Mouse (Mus musculus): ENCODE results near the gene Tmem233. TPM values are rescaled to one million over a fixed set of nuclear protein-coding genes. Genes with fewer than 3 reads are reported as not detected.

Gene Tmem233
- total RNA-seq, 2 experiments from 2014 or later: 132 to 140 TPM

DNA sequence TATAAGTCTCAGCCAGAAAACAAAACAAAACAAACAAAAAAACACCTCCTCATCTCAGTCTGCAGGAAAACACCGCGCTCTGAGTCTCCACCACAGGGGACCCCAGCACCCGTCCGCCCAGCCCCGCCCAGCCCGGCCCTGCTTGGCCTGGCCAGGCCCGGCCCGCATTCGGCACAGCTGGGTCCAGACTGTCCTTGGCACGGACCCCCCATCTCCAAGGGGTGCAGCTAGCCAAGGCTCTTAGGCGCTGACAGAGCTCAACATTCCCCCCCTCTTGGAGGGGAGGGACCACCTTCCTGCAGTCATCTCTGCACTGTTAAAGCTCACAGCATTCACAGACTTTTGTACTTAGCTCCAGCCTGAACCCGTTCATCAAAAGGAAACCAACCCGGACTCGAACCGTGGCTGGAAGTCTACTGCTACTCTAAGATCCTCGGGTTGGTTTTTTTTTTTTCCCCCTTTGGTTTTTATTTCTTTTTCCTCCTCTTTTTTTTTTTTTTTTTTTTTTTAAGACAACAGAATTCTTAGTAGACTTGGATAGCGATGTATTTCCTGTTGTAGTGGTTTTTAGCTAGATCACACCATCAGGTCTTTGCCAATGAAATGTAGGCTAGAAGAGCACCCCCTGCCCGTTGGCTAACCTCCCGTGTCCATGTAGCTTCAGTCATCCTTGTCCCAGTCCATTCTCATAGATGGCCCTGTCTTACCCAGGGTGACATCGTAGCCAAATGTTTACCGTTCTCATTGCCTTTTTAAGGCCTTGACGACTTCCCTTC, 76.5 kb downstream of the Tmem233 start:
- DNase-seq (ENCODE audit: low spot score): peak; percentile 32

DNA sequence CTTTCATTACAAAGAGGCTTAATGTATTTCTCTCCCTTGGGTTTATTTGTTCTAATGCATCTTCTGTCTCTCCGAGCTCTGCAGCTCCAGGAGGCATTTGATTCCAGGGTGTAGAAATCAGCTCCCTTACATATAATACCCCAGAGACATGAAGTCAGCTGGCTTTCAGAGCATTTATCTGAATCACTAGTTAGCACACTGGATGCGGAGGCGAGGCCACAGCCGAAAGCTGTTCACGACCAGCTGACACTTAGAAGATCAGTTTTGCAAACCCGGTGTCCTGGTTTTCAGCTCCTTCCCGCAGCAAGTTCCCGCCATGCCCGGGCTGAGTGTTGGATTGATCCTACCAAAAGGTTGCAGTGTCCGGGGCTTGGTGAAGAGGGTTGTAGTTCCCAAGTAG, 78.8 kb downstream of the Tmem233 start:
- DNase-seq (ENCODE audit: low spot score): no peak

DNA sequence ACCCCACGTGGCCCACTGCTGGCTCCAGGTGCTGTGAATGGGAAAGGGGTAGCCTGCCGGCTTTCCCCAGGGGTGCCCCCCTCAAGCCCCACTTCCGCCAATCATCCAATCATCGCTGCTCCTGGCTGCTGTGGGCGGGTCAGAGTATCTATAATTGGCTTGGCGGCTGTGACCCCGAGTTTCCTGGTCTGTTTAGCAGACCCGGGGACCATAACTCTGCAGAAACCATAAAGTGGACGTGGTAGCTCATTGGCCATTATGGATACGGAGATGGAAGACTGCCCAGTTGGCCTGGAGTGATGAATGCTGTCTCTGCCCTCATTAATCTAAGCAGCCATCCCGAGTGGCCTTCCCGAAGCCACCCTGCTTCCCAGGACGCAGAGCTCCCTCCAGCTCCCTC, 79.2 kb downstream of the Tmem233 start:
- no peak for DNase-seq (ENCODE audit: low spot score)

DNA sequence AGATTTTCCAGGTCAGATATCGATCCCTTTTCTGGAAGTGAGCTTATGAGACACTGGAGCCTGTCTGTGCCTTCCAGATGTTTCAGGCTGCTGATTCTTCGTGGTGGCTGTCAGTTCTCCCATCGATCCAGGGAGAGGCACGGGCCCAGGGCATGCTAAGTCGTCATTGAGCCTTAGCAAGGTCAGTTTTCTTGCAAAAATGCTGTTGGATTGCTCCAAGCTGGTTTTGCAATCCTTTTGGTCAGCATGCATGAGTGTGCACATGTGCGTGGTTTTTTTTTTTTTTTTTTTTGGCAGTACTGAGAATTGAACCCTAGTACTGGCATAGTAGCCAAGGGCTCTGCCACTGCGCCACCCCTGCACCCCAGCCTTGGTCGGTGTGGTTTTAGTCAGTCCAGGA, 79.9 kb downstream of the Tmem233 start:
- DNase-seq (ENCODE audit: low spot score): no peak

DNA sequence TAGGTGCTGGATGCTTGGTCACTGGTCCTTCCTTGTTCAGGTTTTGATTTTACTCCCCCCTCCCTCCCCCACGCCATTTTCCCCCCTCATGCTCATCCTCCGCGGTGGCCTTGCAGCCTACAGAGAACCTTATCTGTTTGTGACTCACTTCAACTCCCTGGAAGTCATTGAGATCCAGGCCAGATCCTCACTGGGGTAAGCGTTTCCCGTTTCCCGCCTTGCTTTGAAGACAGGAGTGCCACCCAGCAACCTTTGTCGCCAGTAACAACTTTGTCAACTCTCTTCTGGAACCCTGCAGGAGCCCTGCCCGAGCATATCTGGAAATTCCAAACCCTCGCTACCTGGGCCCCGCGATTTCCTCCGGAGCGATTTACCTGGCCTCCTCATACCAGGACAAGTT, 85.7 kb downstream of the Tmem233 start:
- DNase-seq (ENCODE audit: low spot score): no peak

DNA sequence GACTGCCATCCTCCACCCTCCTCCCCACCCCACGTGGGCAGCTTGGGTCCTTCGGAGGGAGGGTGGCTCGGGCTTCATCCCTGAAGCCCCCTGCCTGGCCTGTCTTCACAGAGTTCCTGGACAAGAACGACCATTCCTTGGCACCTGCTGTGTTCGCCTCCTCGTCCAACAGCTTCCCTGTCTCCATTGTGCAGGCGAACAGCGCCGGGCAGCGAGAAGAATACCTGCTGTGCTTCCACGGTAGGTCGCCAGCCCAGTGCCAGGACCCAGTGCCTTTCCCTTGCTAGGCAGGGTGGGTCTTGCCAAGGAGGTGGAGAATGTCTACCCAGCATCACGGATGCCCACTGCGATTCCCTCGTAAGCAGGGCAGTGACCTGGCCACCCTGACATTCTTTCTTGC, 88.9 kb downstream of the Tmem233 start:
- no peak for DNase-seq (ENCODE audit: low spot score)

DNA sequence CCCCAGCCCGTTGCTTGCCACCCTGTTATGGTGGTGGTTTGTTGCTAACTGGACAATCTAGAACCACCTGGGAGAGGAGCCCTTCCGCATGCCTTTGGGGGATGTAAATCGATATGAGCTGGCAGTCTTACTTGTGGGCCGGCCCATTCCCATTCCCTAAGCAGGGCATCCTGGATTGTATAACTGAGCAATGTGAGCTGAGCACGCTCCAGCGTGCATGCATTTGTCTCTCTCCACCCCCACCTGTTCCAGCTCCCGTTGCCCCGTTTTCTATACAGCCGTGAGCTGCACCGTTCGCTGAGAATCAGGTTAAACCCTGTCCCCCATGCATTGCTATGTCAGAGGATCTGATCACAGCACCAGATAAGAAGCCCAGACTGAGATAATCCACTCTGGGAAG, 91.3 kb downstream of the Tmem233 start:
- DNase-seq (ENCODE audit: low spot score): no peak

Other genes with a start within 250 kb of the Tmem233 start
- under 1 TPM; 0.19 to 0.43 TPM for gene Cit, start 238.0 kb downstream of the Tmem233 start, total RNA-seq (2021)
- 10 to 100 TPM in 1 of 2 experiments, 1 to 10 TPM in 1; 9.4 to 10.6 TPM for gene Prkab1, start 58.7 kb downstream of the Tmem233 start, total RNA-seq (2021)
- gene Ccdc60, start 205.7 kb upstream of the Tmem233 start, total RNA-seq (2021): not detected

All from gastrocnemius, adult 18-20 months (tissue).